Mouse (Mus musculus) embryo, embryonic 9.5 days (tissue): ENCODE data around the gene Slc5a11.

Source experiments
- DNase-seq: peaks from one replicate; pipeline ENCODE4 v3.0.0-alpha.2; 2017; ENCODE audit errors: extremely low spot score

Gene Slc5a11

GRCm38 (mm10) chr7:123214365-123215075 lies at the start of gene Slc5a11:
Gene Slc5a11 (plus strand): TSS chr7:123214780.
- DNase-seq: no peak

GRCm38 (mm10) chr7:123167436-123167835 lies 47.1 kb upstream of the Slc5a11 start:
- no peak for DNase-seq

- DNase-seq: no peak
Observed at GRCm38 (mm10) chr7:123169618-123170017, 45.0 kb upstream of the Slc5a11 start.

- DNase-seq: no peak
Observed at GRCm38 (mm10) chr7:123172101-123172500, 42.5 kb upstream of the Slc5a11 start.

- no peak for DNase-seq
Observed at GRCm38 (mm10) chr7:123177215-123177614, 37.4 kb upstream of the Slc5a11 start.

GRCm38 (mm10) chr7:123181787-123182701 lies 32.5 kb upstream of the Slc5a11 start:
- DNase-seq: no peak

GRCm38 (mm10) chr7:123184891-123185290 lies 29.7 kb upstream of the Slc5a11 start:
- no peak for DNase-seq

- no peak for DNase-seq
Observed at GRCm38 (mm10) chr7:123186463-123186862, 28.1 kb upstream of the Slc5a11 start.

- DNase-seq: no peak
Observed at GRCm38 (mm10) chr7:123187246-123187645, 27.3 kb upstream of the Slc5a11 start.

- DNase-seq: no peak
Observed at GRCm38 (mm10) chr7:123188462-123188861, 26.1 kb upstream of the Slc5a11 start.

- no peak for DNase-seq
Observed at GRCm38 (mm10) chr7:123189762-123190161, 24.8 kb upstream of the Slc5a11 start.

GRCm38 (mm10) chr7:123191731-123192130 lies 22.8 kb upstream of the Slc5a11 start:
- DNase-seq: no peak

GRCm38 (mm10) chr7:123193201-123193600 lies 21.4 kb upstream of the Slc5a11 start:
- no peak for DNase-seq

- no peak for DNase-seq
Observed at GRCm38 (mm10) chr7:123194696-123195095, 19.9 kb upstream of the Slc5a11 start.

- DNase-seq: no peak
Observed at GRCm38 (mm10) chr7:123196432-123196831, 18.1 kb upstream of the Slc5a11 start.

GRCm38 (mm10) chr7:123198695-123199094 lies 15.9 kb upstream of the Slc5a11 start:
- DNase-seq: no peak

- no peak for DNase-seq
Observed at GRCm38 (mm10) chr7:123199151-123199550, 15.4 kb upstream of the Slc5a11 start.

GRCm38 (mm10) chr7:123199656-123200206 lies 14.8 kb upstream of the Slc5a11 start:
- no peak for DNase-seq

GRCm38 (mm10) chr7:123200722-123201121 lies 13.9 kb upstream of the Slc5a11 start:
- DNase-seq: no peak

GRCm38 (mm10) chr7:123205261-123205660 lies 9.3 kb upstream of the Slc5a11 start:
- peak; percentile 54 for DNase-seq

- no peak for DNase-seq
Observed at GRCm38 (mm10) chr7:123207561-123207960, 7.0 kb upstream of the Slc5a11 start.

GRCm38 (mm10) chr7:123209864-123210263 lies 4.7 kb upstream of the Slc5a11 start:
- DNase-seq: no peak

- no peak for DNase-seq
Observed at GRCm38 (mm10) chr7:123211461-123211860, 3.1 kb upstream of the Slc5a11 start.
